Mouse (Mus musculus) small intestine, adult 2 months (tissue): ENCODE measurements around the gene Ppef1.

Source experiments
- CTCF ChIP-seq: fragments of 200-500 bp; IDR thresholded peaks from 2 replicates; pipeline ENCODE4 v1.5.1; 2012; ENCODE audit warnings: low read depth, mild to moderate bottlenecking, control low read depth, inconsistent platforms, low read length, moderate library complexity, mixed read lengths; ENCODE audit not compliant: insufficient replicate concordance, insufficient read length; ENCODE audit errors: extremely low read depth
- POLR2A ChIP-seq: fragments of 200-500 bp; IDR thresholded peaks from 2 replicates; pipeline ENCODE4 v1.6.1; 2012; ENCODE audit warnings: low read depth, mild to moderate bottlenecking, control low read depth, inconsistent platforms, low read length, moderate library complexity

GRCm38 (mm10) chrX:160603316-160603715 lies 132.2 kb downstream of the Ppef1 start:
- TF ChIP-seq CTCF (no peak), POLR2A (no peak)
